Mouse (Mus musculus) mature B cell (primary cell): ENCODE results near the gene Kcnn1.

Experiments
- in situ Hi-C: fragments of 300-500 bp; cut with MboI; formaldehyde crosslinking; loops from 2 replicates; pipeline ENCODE4 v1.14.3; 2019

The Kcnn1 gene

GRCm38 (mm10) chr8:70816679-70817078 is 46.4 kb downstream of the Kcnn1 start:
- in situ Hi-C loops = no loop called here

- in situ Hi-C loops = no loop called here
These were observed 50.2 kb downstream of the Kcnn1 start for GRCm38 (mm10) chr8:70812885-70813284.

- in situ Hi-C loops = no loop called here
These were observed 51.0 kb downstream of the Kcnn1 start for GRCm38 (mm10) chr8:70812055-70812454.

GRCm38 (mm10) chr8:70810962-70811680 is 51.9 kb downstream of the Kcnn1 start:
- in situ Hi-C loops = no loop called here

- in situ Hi-C loops = no loop called here
These were observed 53.9 kb downstream of the Kcnn1 start for GRCm38 (mm10) chr8:70808955-70809701.

- in situ Hi-C loops = no loop called here
These were observed 54.8 kb downstream of the Kcnn1 start, which contains the start of gene Il12rb1 for GRCm38 (mm10) chr8:70808239-70808638. Il12rb1 (plus strand) TSS chr8:70808449.

- in situ Hi-C loops = no loop called here
These were observed 55.8 kb downstream of the Kcnn1 start for GRCm38 (mm10) chr8:70807304-70807703.

GRCm38 (mm10) chr8:70806541-70806940 is 56.5 kb downstream of the Kcnn1 start:
- in situ Hi-C loops = no loop called here

GRCm38 (mm10) chr8:70804481-70805206 is 58.4 kb downstream of the Kcnn1 start, which contains the start of gene Mast3:
Mast3 (minus strand) TSS chr8:70805054.
- in situ Hi-C loops = no loop called here

GRCm38 (mm10) chr8:70803761-70804480 is 59.1 kb downstream of the Kcnn1 start:
- in situ Hi-C loops = no loop called here

GRCm38 (mm10) chr8:70802786-70803510 is 60.1 kb downstream of the Kcnn1 start:
- in situ Hi-C loops = no loop called here

GRCm38 (mm10) chr8:70801830-70802229 is 61.2 kb downstream of the Kcnn1 start:
- in situ Hi-C loops = no loop called here

- in situ Hi-C loops = no loop called here
These were observed 61.9 kb downstream of the Kcnn1 start for GRCm38 (mm10) chr8:70801156-70801555.

- in situ Hi-C loops = no loop called here
These were observed 62.4 kb downstream of the Kcnn1 start for GRCm38 (mm10) chr8:70800648-70801047.

GRCm38 (mm10) chr8:70798281-70798680 is 64.8 kb downstream of the Kcnn1 start:
- in situ Hi-C loops = no loop called here

GRCm38 (mm10) chr8:70797081-70798070 is 65.7 kb downstream of the Kcnn1 start:
- in situ Hi-C loops = no loop called here

GRCm38 (mm10) chr8:70796403-70797080 is 66.5 kb downstream of the Kcnn1 start:
- in situ Hi-C loops = no loop called here

GRCm38 (mm10) chr8:70795370-70795769 is 67.7 kb downstream of the Kcnn1 start:
- in situ Hi-C loops = no loop called here

- in situ Hi-C loops = no loop called here
These were observed 68.8 kb downstream of the Kcnn1 start for GRCm38 (mm10) chr8:70794215-70794614.
